Mouse (Mus musculus) heart, embryonic 10.5 days (tissue): ENCODE measurements around the gene Tmod3. TPM values are rescaled to one million over a fixed set of nuclear protein-coding genes. Genes with fewer than 3 reads are reported as not detected.

ENCODE experiments used
- DNase-seq: peaks from one replicate; pipeline ENCODE4 v3.0.0-alpha.2; 2017; ENCODE audit warnings: low spot score
- H3K27ac ChIP-seq: fragments of 300-500 bp; sonication (generic); 2 replicates; pipeline ENCODE4 v1.5.1; 2016; ENCODE audit warnings: mild to moderate bottlenecking
- H3K27me3 ChIP-seq: fragments of 300-500 bp; sonication (generic); 2 replicates; pipeline ENCODE4 v1.6.1; 2016; ENCODE audit warnings: mild to moderate bottlenecking; ENCODE audit not compliant: poor library complexity, insufficient read depth, severe bottlenecking
- H3K36me3 ChIP-seq: fragments of 300-500 bp; sonication (generic); 2 replicates; pipeline ENCODE4 v1.6.1; 2016; ENCODE audit warnings: mild to moderate bottlenecking, moderate library complexity
- H3K4me1 ChIP-seq: fragments of 300-500 bp; sonication (generic); 2 replicates; pipeline ENCODE4 v1.6.1; 2016; ENCODE audit warnings: mild to moderate bottlenecking
- H3K4me3 ChIP-seq: fragments of 300-500 bp; sonication (generic); 2 replicates; pipeline ENCODE4 v1.5.1; 2016; ENCODE audit warnings: mild to moderate bottlenecking, moderate library complexity
- H3K9me3 ChIP-seq: fragments of 300-500 bp; sonication (generic); 2 replicates; pipeline ENCODE4 v1.6.1; 2016; ENCODE audit warnings: mild to moderate bottlenecking, moderate library complexity
- WGBS: fragments of 180-500 bp; shearing (Covaris S2); methylation state at CpG from one replicate; pipeline ENCODE4 v1.1.7; 2016; 5-methylcytosine and 5-hydroxymethylcytosine counted together
- polyA plus RNA-seq: library from polyadenylated mRNA; unstranded; fragments of >200 nt; fragmentation: Nextera tagmentation; extraction: Ambion mirVana; gene quantifications from 2 replicates; pipeline ENCODE4 v1.2.1, GENCODE M21; 2016

Tmod3 gene
- polyA plus RNA-seq, 1 experiment from 2014 or later: 90.5 TPM

DNA sequence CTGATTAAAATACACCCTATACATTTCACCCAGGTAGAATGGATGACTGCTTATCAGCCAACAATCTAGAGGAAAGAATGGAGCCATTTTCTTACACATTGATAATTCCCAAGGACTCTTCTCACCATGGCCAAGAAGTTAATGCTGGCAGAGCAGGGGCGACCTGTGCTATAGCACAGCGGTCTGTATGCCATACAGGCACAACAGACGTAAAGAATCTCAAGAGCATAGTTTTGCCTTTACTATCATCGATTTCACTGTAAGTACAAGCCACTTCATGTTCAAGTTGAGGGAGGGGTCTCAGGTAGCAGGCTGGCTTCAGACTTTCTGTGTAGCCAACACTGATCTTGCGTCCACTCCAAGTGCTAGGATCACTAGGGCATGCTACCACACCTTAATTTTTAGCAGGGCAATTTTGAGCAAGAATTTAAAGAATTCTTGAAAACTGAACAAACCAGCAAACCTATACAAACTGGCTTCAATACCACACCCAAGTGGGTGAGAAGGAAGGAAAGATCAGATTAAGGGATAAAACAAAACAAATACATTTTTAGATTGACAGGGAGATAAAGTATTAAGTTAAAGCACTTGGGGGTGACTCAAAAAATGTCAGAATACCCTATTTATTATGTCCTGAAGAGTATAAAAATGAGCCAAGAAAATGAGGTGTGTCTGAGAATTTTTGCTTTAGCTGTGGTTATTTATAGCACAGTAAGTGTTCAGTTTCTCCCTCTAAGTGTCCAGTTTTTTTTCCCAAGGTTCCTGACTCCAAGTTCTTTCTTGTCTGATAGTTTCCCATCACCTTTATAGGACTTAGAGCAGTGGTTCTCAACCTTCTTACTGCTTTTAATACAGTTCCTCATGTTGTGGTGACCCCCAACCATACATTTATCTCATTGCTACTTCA is 11.8 kb upstream of the Tmod3 start:
- H3K36me3 ChIP-seq: peaks cover 4% of the 10 kb centered on the region; the same call in 1 of the 2 replicates
- WGBS: 86% methylated on average over 5 of the region's 5 CpGs
- H3K4me1 ChIP-seq: no peaks in the 10 kb centered on the region
- H3K27ac ChIP-seq: no peak overlapping the region
- H3K9me3 ChIP-seq: no peaks in the 10 kb centered on the region
- no peaks in the 10 kb centered on the region for H3K27me3 ChIP-seq
- no peak for DNase-seq
- H3K4me3 ChIP-seq: no peak overlapping the region

DNA sequence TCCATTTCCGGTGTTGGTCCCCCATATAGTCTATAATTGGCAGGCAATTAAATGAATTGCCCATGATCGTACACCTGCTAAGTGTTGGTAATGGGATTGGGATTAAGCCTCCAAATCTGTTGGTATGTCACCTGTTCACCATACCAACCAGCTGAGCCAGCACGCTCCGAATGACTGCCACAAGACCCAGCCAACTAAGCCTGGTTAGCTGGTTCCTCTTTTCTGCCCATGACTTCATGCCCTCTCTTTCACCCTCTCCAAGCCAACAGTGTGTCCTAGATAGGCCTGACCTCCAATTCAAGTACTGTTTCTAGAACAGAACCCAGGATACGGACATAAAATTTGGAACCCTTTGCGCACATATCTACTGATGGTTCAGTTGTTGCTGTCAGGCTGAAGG is 8.9 kb upstream of the Tmod3 start:
- Histone ChIP-seq H3K9me3 (no peaks in the 10 kb centered on the region), H3K4me1 (no peaks in the 10 kb centered on the region), H3K36me3 (no peaks in the 10 kb centered on the region), H3K4me3 (no peak overlapping the region), H3K27me3 (no peaks in the 10 kb centered on the region), H3K27ac (no peak overlapping the region)
- DNase-seq: no peak
- 89% methylated on average over 6 of the region's 6 CpGs for WGBS

DNA sequence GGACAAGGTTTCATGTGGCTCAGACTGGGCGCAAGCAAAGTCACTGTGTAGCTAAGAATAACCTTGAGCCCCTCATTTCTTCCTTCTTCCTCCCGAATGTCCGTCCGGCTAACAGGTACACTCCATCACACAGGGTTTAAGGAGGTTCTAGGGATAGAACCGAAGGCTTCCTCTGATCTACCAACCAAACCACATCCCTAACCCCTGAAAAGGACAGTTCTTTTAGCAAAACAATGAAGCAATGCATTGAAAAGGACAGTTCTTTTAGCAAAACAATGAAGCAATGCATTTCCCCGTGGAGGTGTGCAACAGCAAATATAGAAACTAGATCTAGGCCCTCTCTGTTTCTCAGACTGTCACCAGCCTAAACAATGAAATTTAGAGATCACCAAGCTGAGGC is 5.4 kb upstream of the Tmod3 start:
- Histone ChIP-seq H3K4me3 (no peak overlapping the region), H3K4me1 (no peaks in the 10 kb centered on the region), H3K36me3 (no peaks in the 10 kb centered on the region), H3K27me3 (no peaks in the 10 kb centered on the region), H3K9me3 (no peaks in the 10 kb centered on the region), H3K27ac (no peak overlapping the region)
- 80% methylated on average over 6 of the region's 6 CpGs for WGBS
- no peak for DNase-seq

DNA sequence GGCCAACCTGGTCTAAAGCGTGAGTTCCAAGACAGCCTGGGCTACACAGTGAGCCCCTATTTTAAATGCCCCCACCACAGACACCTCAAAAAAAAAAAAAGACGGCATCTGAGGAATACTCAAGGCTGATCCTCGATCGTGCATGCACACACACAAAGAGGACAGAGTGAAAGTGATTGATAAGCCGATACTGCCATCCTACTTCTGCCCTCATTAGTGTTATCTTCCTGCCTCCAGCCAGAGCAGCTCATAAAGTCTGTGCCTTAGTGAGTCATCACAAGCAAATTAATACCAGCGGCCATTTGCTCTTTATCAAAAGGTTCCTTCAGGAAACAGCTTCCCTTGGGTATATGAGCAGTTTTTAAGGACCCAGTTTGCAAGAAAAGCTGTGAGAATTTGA is 4.2 kb upstream of the Tmod3 start:
- no peaks in the 10 kb centered on the region for H3K36me3 ChIP-seq
- H3K4me1 ChIP-seq: no peaks in the 10 kb centered on the region; the same call in 1 of the 2 replicates
- H3K9me3 ChIP-seq: no peaks in the 10 kb centered on the region
- H3K27ac ChIP-seq: no peak overlapping the region
- 63% methylated on average over 6 of the region's 6 CpGs for WGBS
- no peaks in the 10 kb centered on the region for H3K27me3 ChIP-seq
- H3K4me3 ChIP-seq: no peak overlapping the region
- DNase-seq: no peak

DNA sequence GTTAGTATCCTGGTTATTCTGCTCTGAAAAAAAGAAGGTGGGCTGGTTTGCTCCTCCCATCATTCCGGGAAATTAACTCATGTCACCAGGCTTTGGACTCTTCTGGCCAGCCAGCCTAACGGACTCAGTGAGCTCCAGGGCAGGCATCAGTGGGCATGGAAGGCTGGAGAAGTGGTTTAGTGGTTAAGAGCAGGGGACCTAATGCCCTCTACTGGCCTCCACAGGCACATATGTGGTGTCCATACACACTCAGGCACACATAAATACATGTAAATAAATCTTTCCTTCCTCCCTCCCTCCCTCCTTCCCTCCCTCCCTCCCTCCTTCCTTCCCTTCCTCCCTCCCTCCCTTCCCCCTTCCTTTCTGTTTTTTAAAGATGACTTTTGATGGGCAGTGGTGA is 3.7 kb upstream of the Tmod3 start:
- no peak for DNase-seq
- Histone ChIP-seq H3K4me1 (no peaks in the 10 kb centered on the region; the same call in 1 of the 2 replicates), H3K27ac (no peak overlapping the region), H3K9me3 (no peaks in the 10 kb centered on the region), H3K27me3 (no peaks in the 10 kb centered on the region), H3K36me3 (no peaks in the 10 kb centered on the region), H3K4me3 (no peak overlapping the region)
- 53% methylated on average over 2 of the region's 2 CpGs for WGBS

DNA sequence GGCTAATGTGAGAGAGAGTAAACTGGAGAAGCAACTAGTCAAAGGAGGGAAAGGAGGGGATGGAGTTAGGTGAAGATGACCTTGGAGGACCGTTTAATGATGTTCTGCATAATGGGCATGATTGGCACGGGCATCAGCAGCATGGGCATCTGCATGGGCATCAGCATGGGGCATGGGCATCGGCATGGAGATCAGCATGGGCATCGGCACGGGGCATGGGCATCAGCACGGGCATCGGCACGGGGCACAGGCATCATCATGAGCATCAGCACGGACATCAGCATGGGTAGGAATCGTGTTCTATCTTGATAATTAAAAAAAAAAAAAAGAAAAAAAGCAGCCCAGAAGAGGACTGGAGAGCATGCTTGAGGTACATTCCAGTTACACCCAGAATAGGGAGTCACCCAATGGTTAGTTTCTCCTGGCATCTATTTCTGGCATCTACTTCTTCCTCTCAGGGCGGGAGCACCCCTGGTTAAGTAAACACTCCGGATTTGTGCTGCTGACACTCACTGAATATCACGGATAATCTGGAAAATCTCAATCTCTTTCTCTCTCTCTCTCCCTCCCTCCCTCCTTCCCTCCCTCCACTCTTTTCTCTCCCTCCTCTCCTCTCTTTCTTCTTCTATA is 1.7 kb upstream of the Tmod3 start:
- 74% methylated on average over 13 of the region's 13 CpGs for WGBS
- Histone ChIP-seq H3K9me3 (no peaks in the 10 kb centered on the region), H3K27me3 (no peaks in the 10 kb centered on the region), H3K36me3 (no peaks in the 10 kb centered on the region), H3K4me1 (peaks cover 8% of the 10 kb centered on the region; the same call in 1 of the 2 replicates), H3K27ac (no peak overlapping the region), H3K4me3 (no peak overlapping the region)
- DNase-seq: no peak

DNA sequence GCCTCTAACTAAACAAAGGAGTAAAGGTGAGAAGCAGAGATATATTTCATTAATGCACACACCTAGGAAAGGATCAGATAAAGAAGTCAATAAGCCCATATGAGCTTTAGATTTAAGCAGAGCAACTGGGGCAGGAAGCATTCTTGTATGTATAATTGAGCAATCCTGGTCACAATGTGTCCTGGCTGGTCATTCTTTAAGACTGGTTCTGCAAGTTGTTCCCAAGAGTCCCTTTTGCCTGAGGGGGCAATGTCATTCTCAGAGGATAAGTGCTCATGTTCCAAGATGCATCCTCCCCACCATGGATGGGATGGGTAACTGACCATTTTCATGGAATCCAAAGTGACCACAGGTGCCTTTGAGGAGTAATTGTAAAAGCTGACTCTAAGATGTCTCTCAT is 896 bp upstream of the Tmod3 start:
- DNase-seq: no peak
- Histone ChIP-seq H3K9me3 (no peaks in the 10 kb centered on the region), H3K36me3 (no peaks in the 10 kb centered on the region), H3K27ac (no peak overlapping the region), H3K4me3 (no peak overlapping the region), H3K27me3 (no peaks in the 10 kb centered on the region), H3K4me1 (peaks cover 8% of the 10 kb centered on the region; the same call in 1 of the 2 replicates)

DNA sequence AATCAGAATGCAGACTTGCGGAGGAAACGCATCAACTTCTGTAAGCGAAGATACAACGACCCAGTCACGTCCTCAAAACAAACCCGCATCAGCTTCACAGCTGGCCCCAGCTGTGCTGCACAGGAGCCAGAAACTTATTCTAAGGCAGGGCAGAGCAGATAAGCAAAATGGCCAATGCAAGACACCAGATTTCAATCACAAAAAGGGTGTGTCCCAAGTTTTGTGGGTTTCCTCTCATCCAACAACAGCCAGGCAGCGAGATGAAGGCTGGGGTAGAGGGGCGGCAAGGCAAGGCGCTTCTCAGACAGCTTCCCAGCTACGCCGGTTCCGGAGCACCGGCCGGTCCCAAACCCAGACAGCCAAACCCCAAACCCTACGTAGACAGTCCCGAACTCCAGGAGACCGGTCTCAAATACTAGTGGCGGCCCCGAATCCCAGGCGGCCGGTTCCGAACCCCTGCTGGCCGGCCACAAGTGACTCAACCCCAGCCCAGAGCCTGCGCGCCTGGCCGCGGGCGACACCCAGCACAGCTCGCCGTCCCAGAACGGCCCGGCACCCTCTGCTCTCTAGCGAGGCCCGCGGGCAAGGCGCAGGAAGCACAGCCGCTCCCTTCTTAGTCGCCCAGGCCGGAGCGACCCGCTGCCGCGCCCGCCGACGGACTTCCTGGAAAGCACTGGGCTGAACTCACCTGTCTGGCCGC is 495 bp downstream of the Tmod3 start:
- Histone ChIP-seq H3K4me3 (peak overlapping the region; percentile 95), H3K9me3 (no peaks in the 10 kb centered on the region), H3K4me1 (peaks cover 8% of the 10 kb centered on the region; the same call in 1 of the 2 replicates), H3K27me3 (no peaks in the 10 kb centered on the region), H3K36me3 (no peaks in the 10 kb centered on the region), H3K27ac (peak overlapping the region; percentile 91)
- DNase-seq: peak; percentile 86
- under 1% methylated on average over 47 of the region's 47 CpGs for WGBS

DNA sequence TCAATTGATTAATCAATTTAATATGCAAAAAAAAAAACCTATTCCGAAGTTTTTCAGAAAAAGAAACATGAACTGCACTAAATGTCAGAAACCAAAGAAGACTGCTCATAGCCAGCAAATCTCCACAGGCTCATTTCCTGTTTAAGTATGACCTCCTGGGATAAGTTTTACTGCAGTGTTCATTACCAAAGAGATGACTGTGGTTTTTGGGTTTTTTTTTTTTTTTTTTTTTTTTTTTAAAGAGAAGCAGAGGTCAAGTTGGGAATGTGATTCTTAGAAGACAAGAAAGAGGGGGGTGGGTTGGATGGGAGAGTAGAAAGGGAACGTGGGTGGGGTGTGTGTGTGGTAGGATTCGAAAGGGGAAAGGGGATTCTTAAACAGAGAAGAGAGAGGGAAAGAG is 1.1 kb downstream of the Tmod3 start:
- Histone ChIP-seq H3K9me3 (no peaks in the 10 kb centered on the region), H3K36me3 (no peaks in the 10 kb centered on the region), H3K4me3 (peak overlapping the region; percentile 95), H3K4me1 (peaks cover 8% of the 10 kb centered on the region; the same call in 1 of the 2 replicates), H3K27ac (peak overlapping the region; percentile 91), H3K27me3 (no peaks in the 10 kb centered on the region)
- no peak for DNase-seq
- 32% methylated on average over 3 of the region's 3 CpGs for WGBS

DNA sequence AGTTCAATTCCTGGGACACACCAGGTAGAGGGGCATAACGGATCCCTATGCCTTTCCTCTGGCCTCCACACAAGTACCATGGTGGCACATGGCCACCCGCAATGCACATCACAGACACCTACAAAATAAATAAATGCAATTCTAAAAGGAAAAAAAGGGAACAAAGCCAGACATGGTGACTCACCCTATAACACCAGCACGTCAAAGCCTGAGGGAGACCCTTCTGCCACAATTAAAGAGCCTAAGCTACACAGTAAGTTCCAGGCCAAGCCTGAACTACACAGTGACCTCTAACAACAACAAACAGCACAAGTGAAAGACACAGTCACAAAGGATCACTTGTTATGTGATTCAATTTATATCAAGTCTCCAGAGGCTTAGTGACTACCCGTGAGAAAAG is 5.7 kb downstream of the Tmod3 start:
- 83% methylated on average over 4 of the region's 4 CpGs for WGBS
- no peaks in the 10 kb centered on the region for H3K9me3 ChIP-seq
- no peak for DNase-seq
- no peak overlapping the region for H3K27ac ChIP-seq
- no peaks in the 10 kb centered on the region for H3K36me3 ChIP-seq
- no peaks in the 10 kb centered on the region for H3K27me3 ChIP-seq
- H3K4me3 ChIP-seq: no peak overlapping the region
- H3K4me1 ChIP-seq: peaks cover 16% of the 10 kb centered on the region

DNA sequence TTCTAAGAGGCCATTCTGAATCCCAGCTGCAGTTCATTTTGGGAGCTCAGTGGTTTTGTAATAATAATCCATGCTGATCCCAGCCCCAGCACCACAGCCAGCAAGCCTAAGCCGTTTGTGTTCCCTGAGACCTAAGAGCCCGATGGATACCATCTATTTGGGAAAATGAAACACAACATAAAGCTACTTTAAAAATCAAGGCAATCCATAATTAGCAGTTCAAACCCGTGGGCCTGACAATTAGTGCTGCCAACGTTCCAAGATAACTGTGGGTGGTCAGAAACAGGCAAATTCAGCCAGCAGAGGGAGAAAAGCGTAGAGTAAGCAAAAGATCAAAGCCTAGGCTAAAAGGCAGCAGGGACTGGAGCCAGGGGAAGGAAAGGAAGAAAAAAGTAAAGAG is 8.1 kb downstream of the Tmod3 start:
- H3K36me3 ChIP-seq: no peaks in the 10 kb centered on the region
- WGBS: 59% methylated on average over 5 of the region's 5 CpGs
- H3K9me3 ChIP-seq: no peaks in the 10 kb centered on the region
- H3K4me1 ChIP-seq: peaks cover 16% of the 10 kb centered on the region
- H3K27me3 ChIP-seq: no peaks in the 10 kb centered on the region
- H3K27ac ChIP-seq: no peak overlapping the region
- DNase-seq: no peak
- H3K4me3 ChIP-seq: no peak overlapping the region

DNA sequence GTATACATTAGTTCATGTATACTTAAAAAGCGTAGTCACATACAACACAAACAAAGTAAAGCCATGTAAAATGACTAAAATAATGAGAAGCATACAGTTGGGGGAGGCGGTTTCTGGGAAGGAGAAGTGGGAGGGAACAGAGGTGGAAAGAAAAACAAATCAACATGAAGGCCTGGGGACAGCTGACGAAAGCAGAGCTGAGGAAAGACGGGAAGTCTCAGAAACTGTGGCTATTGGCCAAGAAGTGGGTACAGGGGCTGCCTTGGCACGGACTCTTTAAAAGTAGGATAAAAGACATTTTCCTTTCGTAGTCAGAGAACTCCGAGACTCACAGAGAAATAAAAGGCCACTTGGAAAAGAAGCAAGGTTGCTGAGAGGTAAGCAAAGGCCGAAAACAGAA is 10.4 kb downstream of the Tmod3 start:
- H3K27ac ChIP-seq: no peak overlapping the region
- H3K27me3 ChIP-seq: no peaks in the 10 kb centered on the region
- H3K4me3 ChIP-seq: no peak overlapping the region
- no peak for DNase-seq
- no peaks in the 10 kb centered on the region for H3K36me3 ChIP-seq
- 58% methylated on average over 8 of the region's 8 CpGs for WGBS
- no peaks in the 10 kb centered on the region for H3K9me3 ChIP-seq
- H3K4me1 ChIP-seq: peaks cover 22% of the 10 kb centered on the region
